Mouse (Mus musculus) heart, adult 2 months (tissue): ENCODE measurements around the gene Ermn. TPM values are rescaled to one million over a fixed set of nuclear protein-coding genes. Genes with fewer than 3 reads are reported as not detected.

ENCODE experiments used
- DNase-seq, 2 experiments: peaks; one replicate each; pipeline ENCODE4 v3.0.0; 2021
- H3K27ac ChIP-seq: fragments of 200-600 bp; 2 replicates; pipeline ENCODE4 v1.8.1; 2022
- H3K27me3 ChIP-seq: fragments of 200-500 bp; 2 replicates; pipeline ENCODE4 v1.6.1; 2012; ENCODE audit warnings: mild to moderate bottlenecking, low read length, inconsistent platforms, mixed read lengths; ENCODE audit not compliant: control insufficient read depth, insufficient read depth
- H3K36me3 ChIP-seq: fragments of 200-500 bp; 2 replicates; pipeline ENCODE4 v1.6.1; 2012; ENCODE audit warnings: low read length, inconsistent platforms; ENCODE audit not compliant: control insufficient read depth, insufficient read depth
- H3K4me1 ChIP-seq: fragments of 200-500 bp; 2 replicates; pipeline ENCODE4 v1.6.1; 2011; ENCODE audit warnings: low read length; ENCODE audit not compliant: control insufficient read depth, insufficient read depth
- H3K4me3 ChIP-seq: fragments of 200-600 bp; 2 replicates; pipeline ENCODE4 v1.8.1; 2022
- H3K79me2 ChIP-seq: fragments of 200-500 bp; replicated peaks from 2 replicates; pipeline ENCODE4 v1.6.1; 2012; ENCODE audit warnings: mild to moderate bottlenecking, inconsistent platforms, low read length, moderate library complexity, mixed read lengths; ENCODE audit not compliant: control insufficient read depth, insufficient read depth
- H3K9ac ChIP-seq: fragments of 200-500 bp; 2 replicates; pipeline ENCODE4 v1.6.1; 2012; ENCODE audit warnings: low read depth, mild to moderate bottlenecking, control low read depth, inconsistent platforms, low read length, mixed read lengths
- CTCF ChIP-seq: fragments of 200-600 bp; IDR thresholded peaks from 2 replicates; pipeline ENCODE4 v1.8.1; 2022; ENCODE audit warnings: antibody characterized with exemption, mild to moderate bottlenecking, moderate library complexity
- EP300 ChIP-seq: fragments of 200-500 bp; IDR thresholded peaks from 2 replicates; pipeline ENCODE4 v1.6.1; 2011; ENCODE audit warnings: low read depth, low read length, control low read depth; ENCODE audit not compliant: insufficient read depth
- POLR2A ChIP-seq: fragments of 200-500 bp; IDR thresholded peaks from 2 replicates; pipeline ENCODE4 v1.6.1; 2011; ENCODE audit warnings: mild to moderate bottlenecking, low read depth, low read length, control low read depth; ENCODE audit not compliant: insufficient read depth
- WGBS: fragments of 180-500 bp; shearing (Covaris S2); methylation state at CpG from one replicate; pipeline ENCODE4 v1.1.7; 2018; 5-methylcytosine and 5-hydroxymethylcytosine counted together
- intact Hi-C: fragments of 180-260 bp; cut with DNase I; formaldehyde crosslinking; loops from one replicate; pipeline ENCODE4 v1.15.1; 2025
- polyA plus RNA-seq: library from polyadenylated mRNA; depleted of rRNA; stranded (reverse); fragments of >200 nt; gene quantifications from 2 replicates; pipeline ENCODE4 v1.2.3, GENCODE M21; 2012; rRNA removed
- total RNA-seq, 2 experiments: library from RNA; stranded (reverse); gene quantifications; 2 replicates each; pipeline ENCODE4 v1.2.3; 2021

The Ermn gene
- total and polyA plus RNA-seq, 3 experiments: not detected

- WGBS: 68% methylated on average over 3 of the region's 3 CpGs
- intact Hi-C loops: no loop called here
- DNase-seq: no peak
Observed at GRCm38 (mm10) chr2:58001497-58001896, 51.2 kb downstream of the Ermn start.

GRCm38 (mm10) chr2:57997752-57998430, 54.8 kb downstream of the Ermn start, which contains the start of gene Galnt5:
Galnt5 (plus strand) TSS chr2:57997884.
- Histone ChIP-seq H3K79me2 (no peaks in the 10 kb centered on the region), H3K27me3 (no peaks in the 10 kb centered on the region), H3K4me3 (no peak within 1 kb of the TSS), H3K36me3 (no peaks in the 10 kb centered on the region), H3K4me1 (no peaks in the 10 kb centered on the region), H3K27ac (no peak within 1 kb of the TSS), H3K9ac (no peak within 1 kb of the TSS)
- DNase-seq: peak; percentile 3 to 17
- 29% methylated on average over 12 of the region's 12 CpGs for WGBS
- no peak for TF ChIP-seq EP300
- no peak for TF ChIP-seq POLR2A
- intact Hi-C loops: no loop called here

More at GRCm38 (mm10) chr2:58001497-58001896, 51.2 kb downstream of the Ermn start:
- H3K27me3 ChIP-seq: no peaks in the 10 kb centered on the region
- H3K79me2 ChIP-seq: no peaks in the 10 kb centered on the region
- no peaks in the 10 kb centered on the region for H3K4me1 ChIP-seq
- no peak overlapping the region for H3K9ac ChIP-seq
- H3K36me3 ChIP-seq: no peaks in the 10 kb centered on the region
- H3K27ac ChIP-seq: no peak overlapping the region
- H3K4me3 ChIP-seq: no peak overlapping the region
- TF ChIP-seq POLR2A (no peak), CTCF (no peak), EP300 (no peak)

Other genes with a start within 250 kb of the Ermn start
- not detected for gene Galnt5, start 55.0 kb downstream of the Ermn start, total RNA-seq
- 0.04 TPM in 1 of 2 replicates, not detected in the other for gene Galnt5, start 55.0 kb downstream of the Ermn start, polyA plus RNA-seq
- 1 to 10 TPM; 1.3 to 2.5 TPM for gene Cytip, start 142.7 kb upstream of the Ermn start, total RNA-seq
- 2.9 and 5.7 TPM in 2 replicates for gene Cytip, start 142.7 kb upstream of the Ermn start, polyA plus RNA-seq